Mouse (Mus musculus): ENCODE measurements around the gene Abca3. TPM values are rescaled to one million over a fixed set of nuclear protein-coding genes. Genes with fewer than 3 reads are reported as not detected.

Abca3 gene
- polyA plus RNA-seq (2014; fragmentation: Nextera tagmentation; extraction: Ambion mirVana): 11.6 and 12.2 TPM in 2 replicates

DNA sequence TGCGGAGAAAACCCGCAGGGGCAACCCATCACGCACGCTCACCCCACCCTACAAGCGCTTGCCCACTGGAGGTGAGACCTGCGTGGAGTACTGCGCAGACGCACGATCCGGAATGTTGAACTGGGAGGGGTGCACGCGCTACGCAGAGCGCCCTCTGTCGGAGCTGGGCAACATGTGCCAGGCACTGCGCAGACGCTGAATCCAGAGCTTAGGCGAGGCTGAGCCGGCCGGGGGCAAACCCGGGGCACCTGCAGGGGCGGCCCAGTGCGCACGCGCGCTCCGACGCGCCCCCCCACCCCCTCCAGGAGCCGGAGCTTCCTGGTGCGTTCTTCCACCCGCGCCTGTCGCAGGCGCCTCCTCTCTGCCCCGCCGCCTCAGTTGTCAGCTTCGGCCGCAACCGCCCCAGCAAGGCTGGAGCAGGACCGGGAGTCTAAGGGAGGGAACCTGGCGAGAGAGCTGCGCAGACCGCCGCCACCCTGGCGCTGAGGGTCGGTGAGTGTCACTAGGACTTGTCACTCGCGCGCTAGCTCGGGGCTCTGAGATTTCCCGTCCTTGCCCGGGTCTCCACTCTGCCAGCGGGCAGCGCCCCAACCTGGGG lies at the start of gene Abca3:
Gene Abca3 (plus strand): TSS at position 191 of the 598 bp plus-strand sequence.
- Histone ChIP-seq H3K27ac (ENCODE audit: low read depth, low read length) (peak within 1 kb of the TSS; percentile 14; the same call in 1 of the 2 replicates), H3K9me3 (ENCODE audit: control insufficient read depth, low read length) (no peaks in the 10 kb centered on the region), H3K9ac (ENCODE audit: low read length) (peak within 1 kb of the TSS; percentile 85), H3K4me1 (ENCODE audit: control insufficient read depth, insufficient read depth, low read length) (no peaks in the 10 kb centered on the region; the same call in 1 of the 2 replicates), H3K4me2 (peak within 1 kb of the TSS; percentile 98), H3K27me3 (ENCODE audit: control insufficient read depth, insufficient read depth, low read length) (peaks cover 12% of the 10 kb centered on the region), H3K36me3 (ENCODE audit: control insufficient read depth, insufficient read depth, low read length) (no peaks in the 10 kb centered on the region), H3K4me3 (ENCODE audit: low read depth, low read length) (peak within 1 kb of the TSS; percentile 80)
- DNase-seq (ENCODE audit: low spot score, missing footprints) (peak; percentile 99), ATAC-seq (ENCODE audit: low FRiP score) (peak; percentile 96)
- under 1% methylated on average over 52 of the region's 55 CpGs for WGBS

DNA sequence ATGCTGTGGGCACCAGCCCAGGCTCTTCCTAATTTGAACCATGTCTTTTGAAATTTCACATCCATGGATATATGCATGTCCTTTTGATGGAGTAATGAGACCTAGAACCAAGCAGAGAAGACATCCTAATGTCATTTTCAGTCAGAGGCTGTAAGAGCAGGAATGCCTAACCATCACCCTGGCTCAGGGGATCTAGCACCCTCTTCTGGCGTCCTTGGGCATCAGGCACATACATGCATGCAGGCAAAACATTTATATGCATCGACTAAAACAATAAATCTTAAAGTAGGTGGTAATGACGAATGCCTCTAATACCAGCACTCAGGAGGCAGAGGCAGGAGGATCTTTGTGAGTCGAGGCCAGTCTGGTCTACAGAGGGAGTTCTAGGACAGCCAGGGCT lies 44.2 kb upstream of the Abca3 start:
- Histone ChIP-seq H3K36me3 (ENCODE audit: control insufficient read depth, insufficient read depth, low read length) (no peaks in the 10 kb centered on the region), H3K4me1 (ENCODE audit: control insufficient read depth, insufficient read depth, low read length) (no peaks in the 10 kb centered on the region), H3K4me3 (ENCODE audit: low read depth, low read length) (no peak overlapping the region), H3K27me3 (ENCODE audit: control insufficient read depth, insufficient read depth, low read length) (no peaks in the 10 kb centered on the region), H3K4me2 (no peak overlapping the region), H3K9ac (ENCODE audit: low read length) (no peak overlapping the region), H3K9me3 (ENCODE audit: control insufficient read depth, low read length) (no peaks in the 10 kb centered on the region), H3K27ac (ENCODE audit: low read depth, low read length) (no peak overlapping the region)
- no peak for ATAC-seq (ENCODE audit: low FRiP score)
- no peak for DNase-seq (ENCODE audit: low spot score, missing footprints)
- 58% methylated on average over 4 of the region's 4 CpGs for WGBS

DNA sequence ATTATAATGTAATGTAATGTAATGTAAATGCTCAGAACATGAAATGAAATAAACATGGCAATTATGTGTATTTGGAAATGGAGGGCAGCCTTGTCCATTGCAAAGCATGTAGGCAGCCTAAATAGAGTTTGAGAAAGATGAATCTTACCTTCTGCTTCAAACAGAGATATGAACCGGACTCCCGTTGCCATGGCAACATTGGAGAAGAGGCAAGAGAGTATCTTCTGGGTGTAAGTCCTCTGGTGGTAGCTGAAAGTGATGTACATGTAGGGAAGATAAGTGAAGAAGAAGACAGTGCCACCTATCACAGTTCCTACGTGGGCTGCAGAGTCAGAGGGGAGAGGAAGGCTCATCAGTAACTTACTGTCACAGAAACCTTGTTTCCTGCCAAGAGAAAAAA lies 30.9 kb upstream of the Abca3 start:
- H3K9ac ChIP-seq (ENCODE audit: low read length): no peak overlapping the region
- ATAC-seq (ENCODE audit: low FRiP score) (no peak), DNase-seq (ENCODE audit: low spot score, missing footprints) (no peak)
- H3K4me3 ChIP-seq (ENCODE audit: low read depth, low read length): no peak overlapping the region
- no peak overlapping the region for H3K4me2 ChIP-seq
- H3K27me3 ChIP-seq (ENCODE audit: control insufficient read depth, insufficient read depth, low read length): no peaks in the 10 kb centered on the region
- H3K27ac ChIP-seq (ENCODE audit: low read depth, low read length): no peak overlapping the region
- 89% methylated on average over 3 of the region's 3 CpGs for WGBS
- no peaks in the 10 kb centered on the region for H3K36me3 ChIP-seq (ENCODE audit: control insufficient read depth, insufficient read depth, low read length)
- no peaks in the 10 kb centered on the region for H3K9me3 ChIP-seq (ENCODE audit: control insufficient read depth, low read length)
- no peaks in the 10 kb centered on the region for H3K4me1 ChIP-seq (ENCODE audit: control insufficient read depth, insufficient read depth, low read length)

DNA sequence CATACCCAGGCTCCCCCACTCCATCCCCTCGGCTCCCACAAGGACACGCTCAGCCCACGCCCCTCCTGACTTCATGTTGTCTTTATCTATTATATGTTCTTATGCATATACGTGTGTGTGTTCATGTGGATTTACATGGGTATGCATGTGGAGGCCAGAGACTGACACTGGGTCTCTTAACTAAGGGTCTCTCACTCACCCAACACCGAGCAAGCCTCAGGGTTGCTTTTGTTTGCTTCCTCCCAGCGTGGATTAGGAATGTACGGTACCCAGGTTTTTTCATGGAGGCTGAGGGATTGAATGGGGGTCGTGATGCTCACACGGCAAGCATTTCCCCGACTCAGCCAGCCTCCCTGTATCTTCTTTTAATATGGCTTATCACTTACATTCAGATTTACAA lies 26.7 kb upstream of the Abca3 start:
- H3K9me3 ChIP-seq (ENCODE audit: control insufficient read depth, low read length): no peaks in the 10 kb centered on the region
- DNase-seq (ENCODE audit: low spot score, missing footprints) (no peak), ATAC-seq (ENCODE audit: low FRiP score) (no peak)
- no peak overlapping the region for H3K4me3 ChIP-seq (ENCODE audit: low read depth, low read length)
- no peak overlapping the region for H3K4me2 ChIP-seq
- H3K36me3 ChIP-seq (ENCODE audit: control insufficient read depth, insufficient read depth, low read length): no peaks in the 10 kb centered on the region
- H3K27me3 ChIP-seq (ENCODE audit: control insufficient read depth, insufficient read depth, low read length): no peaks in the 10 kb centered on the region
- no peak overlapping the region for H3K9ac ChIP-seq (ENCODE audit: low read length)
- WGBS: 86% methylated on average over 10 of the region's 10 CpGs
- H3K27ac ChIP-seq (ENCODE audit: low read depth, low read length): no peak overlapping the region
- no peaks in the 10 kb centered on the region for H3K4me1 ChIP-seq (ENCODE audit: control insufficient read depth, insufficient read depth, low read length)

DNA sequence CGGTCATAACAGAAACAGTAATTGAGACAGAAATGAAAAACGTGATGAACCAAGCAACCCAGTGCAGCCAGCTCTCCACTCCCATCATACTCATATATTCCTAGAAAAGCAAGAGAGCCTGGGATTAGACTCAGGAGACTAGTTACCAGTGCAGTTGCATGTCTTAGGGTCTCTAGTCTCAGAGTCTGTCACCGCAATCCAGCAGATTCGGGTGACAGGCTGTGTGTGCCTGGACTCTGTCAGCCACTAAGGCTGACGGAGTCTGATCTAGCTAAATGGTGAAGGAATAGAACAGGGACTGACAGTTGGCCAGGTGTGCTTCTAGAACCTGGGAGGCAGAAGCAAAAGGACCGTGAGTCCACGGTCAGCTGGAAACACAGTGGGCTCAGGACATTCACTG lies 24.1 kb upstream of the Abca3 start:
- 85% methylated on average over 7 of the region's 7 CpGs for WGBS
- Histone ChIP-seq H3K9me3 (ENCODE audit: control insufficient read depth, low read length) (no peaks in the 10 kb centered on the region), H3K27me3 (ENCODE audit: control insufficient read depth, insufficient read depth, low read length) (no peaks in the 10 kb centered on the region), H3K4me1 (ENCODE audit: control insufficient read depth, insufficient read depth, low read length) (no peaks in the 10 kb centered on the region), H3K27ac (ENCODE audit: low read depth, low read length) (no peak overlapping the region), H3K4me2 (no peak overlapping the region), H3K36me3 (ENCODE audit: control insufficient read depth, insufficient read depth, low read length) (no peaks in the 10 kb centered on the region), H3K9ac (ENCODE audit: low read length) (no peak overlapping the region), H3K4me3 (ENCODE audit: low read depth, low read length) (no peak overlapping the region)
- ATAC-seq (ENCODE audit: low FRiP score): no peak
- DNase-seq (ENCODE audit: low spot score, missing footprints): no peak

DNA sequence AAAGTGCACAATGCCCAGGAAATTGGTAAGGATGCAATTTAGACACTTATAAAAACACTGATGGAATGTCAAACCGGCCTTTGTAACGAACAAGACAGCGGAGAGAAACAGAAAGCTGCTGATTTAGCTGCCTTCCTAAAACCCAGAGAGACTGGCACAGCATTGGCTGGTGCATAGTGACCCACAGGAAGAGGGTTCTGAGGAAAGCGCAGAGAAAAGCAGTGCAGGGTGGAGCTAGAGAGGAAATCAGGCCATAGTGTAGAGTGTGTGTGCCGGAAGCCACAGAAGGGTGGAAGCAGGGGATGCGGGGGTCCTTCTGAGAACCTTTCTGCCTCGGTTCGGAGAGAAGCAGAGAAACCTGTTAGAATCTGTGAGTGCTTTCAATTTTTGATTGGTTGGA lies 7.1 kb upstream of the Abca3 start:
- 86% methylated on average over 8 of the region's 8 CpGs for WGBS
- no peak overlapping the region for H3K27ac ChIP-seq (ENCODE audit: low read depth, low read length)
- H3K4me3 ChIP-seq (ENCODE audit: low read depth, low read length): no peak overlapping the region
- H3K4me1 ChIP-seq (ENCODE audit: control insufficient read depth, insufficient read depth, low read length): no peaks in the 10 kb centered on the region
- ATAC-seq (ENCODE audit: low FRiP score): no peak
- no peak for DNase-seq (ENCODE audit: low spot score, missing footprints)
- no peaks in the 10 kb centered on the region for H3K9me3 ChIP-seq (ENCODE audit: control insufficient read depth, low read length)
- H3K9ac ChIP-seq (ENCODE audit: low read length): no peak overlapping the region
- H3K4me2 ChIP-seq: no peak overlapping the region
- no peaks in the 10 kb centered on the region; the same call in 1 of the 2 replicates for H3K27me3 ChIP-seq (ENCODE audit: control insufficient read depth, insufficient read depth, low read length)
- H3K36me3 ChIP-seq (ENCODE audit: control insufficient read depth, insufficient read depth, low read length): no peaks in the 10 kb centered on the region

DNA sequence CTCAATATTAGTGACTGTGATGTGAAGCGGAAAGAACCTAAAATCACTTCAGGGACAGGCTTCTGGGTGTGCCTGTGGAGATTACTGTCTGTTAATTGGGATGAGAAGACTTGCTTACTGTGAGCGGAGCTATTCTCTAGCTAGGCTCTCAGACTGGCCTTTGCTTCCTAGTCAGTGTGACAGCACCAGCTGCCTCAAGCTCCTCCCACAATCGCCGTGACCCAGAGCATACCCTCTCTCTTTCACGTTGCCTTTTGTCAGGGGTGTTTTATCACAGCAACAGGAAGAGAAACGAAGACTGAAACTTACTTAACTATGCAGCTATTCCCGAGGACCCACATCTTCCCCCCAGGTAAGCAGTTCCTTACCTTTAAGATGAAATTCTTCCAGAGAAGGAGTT lies 4.9 kb upstream of the Abca3 start:
- no peak for ATAC-seq (ENCODE audit: low FRiP score)

DNA sequence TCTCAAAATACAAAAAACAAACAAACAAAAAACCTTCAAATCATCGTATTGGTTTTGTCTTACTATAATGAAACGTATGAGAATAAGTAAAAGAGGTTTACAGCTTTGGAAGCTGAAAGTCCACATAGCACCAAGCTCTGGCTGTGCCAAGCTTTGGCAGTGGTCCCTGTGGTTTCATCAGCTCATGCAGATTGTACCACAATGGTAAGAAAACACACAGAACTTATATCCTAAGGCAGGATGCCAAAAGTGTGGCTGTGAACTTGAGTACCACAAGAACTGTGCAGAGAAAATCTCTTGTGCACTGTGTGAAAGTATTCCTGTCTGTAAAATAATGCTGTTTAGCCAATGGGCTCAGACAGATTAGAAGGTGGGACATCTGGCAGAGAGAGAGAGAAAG lies 2.6 kb upstream of the Abca3 start:
- no peak overlapping the region for H3K4me3 ChIP-seq (ENCODE audit: low read depth, low read length)
- no peaks in the 10 kb centered on the region for H3K9me3 ChIP-seq (ENCODE audit: control insufficient read depth, low read length)
- peaks cover 12% of the 10 kb centered on the region for H3K27me3 ChIP-seq (ENCODE audit: control insufficient read depth, insufficient read depth, low read length)
- no peak overlapping the region for H3K4me2 ChIP-seq
- H3K27ac ChIP-seq (ENCODE audit: low read depth, low read length): no peak overlapping the region
- H3K9ac ChIP-seq (ENCODE audit: low read length): no peak overlapping the region
- no peaks in the 10 kb centered on the region for H3K36me3 ChIP-seq (ENCODE audit: control insufficient read depth, insufficient read depth, low read length)
- ATAC-seq (ENCODE audit: low FRiP score) (no peak), DNase-seq (ENCODE audit: low spot score, missing footprints) (no peak)
- H3K4me1 ChIP-seq (ENCODE audit: control insufficient read depth, insufficient read depth, low read length): no peaks in the 10 kb centered on the region; the same call in 1 of the 2 replicates
- 76% methylated on average over 2 of the region's 2 CpGs for WGBS

More for the DNA sequence above, 4.9 kb upstream of the Abca3 start:
- Histone ChIP-seq H3K4me3 (ENCODE audit: low read depth, low read length) (no peak overlapping the region), H3K4me2 (no peak overlapping the region), H3K4me1 (ENCODE audit: control insufficient read depth, insufficient read depth, low read length) (no peaks in the 10 kb centered on the region; the same call in 1 of the 2 replicates), H3K9me3 (ENCODE audit: control insufficient read depth, low read length) (no peaks in the 10 kb centered on the region), H3K36me3 (ENCODE audit: control insufficient read depth, insufficient read depth, low read length) (no peaks in the 10 kb centered on the region), H3K27me3 (ENCODE audit: control insufficient read depth, insufficient read depth, low read length) (peaks cover 12% of the 10 kb centered on the region), H3K27ac (ENCODE audit: low read depth, low read length) (no peak overlapping the region), H3K9ac (ENCODE audit: low read length) (no peak overlapping the region)
- no peak for DNase-seq (ENCODE audit: low spot score, missing footprints)
- WGBS: 50% methylated on average over 7 of the region's 7 CpGs

DNA sequence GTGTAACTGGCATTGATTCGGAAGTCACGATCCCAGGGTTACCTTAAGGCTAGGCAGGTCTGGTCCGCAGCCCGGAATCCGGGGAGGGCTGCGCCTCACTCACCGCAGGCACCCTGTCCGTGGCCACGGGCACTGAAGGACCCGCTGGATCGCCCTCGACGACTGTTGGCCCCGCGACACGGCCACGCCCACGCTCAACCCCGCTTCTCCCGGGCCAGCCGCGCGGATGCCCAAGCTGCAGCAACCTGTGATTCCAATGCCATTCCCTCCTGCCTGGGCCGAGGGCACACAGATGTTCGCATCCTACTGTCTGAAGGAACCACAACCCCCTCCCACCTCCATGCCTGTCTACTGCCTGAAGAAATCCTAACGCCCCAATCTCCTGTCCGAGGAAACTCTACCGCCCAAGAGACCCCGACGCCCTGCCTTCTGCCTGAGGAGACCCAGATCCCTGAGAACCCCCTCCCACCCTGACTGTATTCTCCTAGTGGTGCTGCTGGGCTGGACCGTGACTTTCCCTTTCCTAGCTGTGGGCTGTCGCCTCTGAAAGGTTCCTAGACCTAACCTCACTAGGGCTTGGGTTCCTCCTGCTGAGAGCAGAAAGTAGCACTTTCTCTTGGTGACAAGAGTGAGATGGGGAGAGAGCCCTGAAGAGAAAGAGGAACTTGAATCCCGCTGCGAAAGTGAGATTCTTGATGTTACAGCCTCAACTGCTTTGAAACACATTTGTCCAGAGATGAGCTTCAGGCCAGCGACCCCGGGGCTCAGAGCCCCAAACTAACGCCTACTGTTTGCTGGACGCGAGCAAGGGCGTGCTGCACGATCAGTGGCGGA lies 607 bp upstream of the Abca3 start, which contains the start of gene Abca17:
Gene Abca17 (minus strand): TSS at position 143 of the 834 bp plus-strand sequence.
- H3K36me3 ChIP-seq (ENCODE audit: control insufficient read depth, insufficient read depth, low read length): no peaks in the 10 kb centered on the region
- H3K4me1 ChIP-seq (ENCODE audit: control insufficient read depth, insufficient read depth, low read length): no peaks in the 10 kb centered on the region; the same call in 1 of the 2 replicates
- peak within 1 kb of the TSS; percentile 14; the same call in 1 of the 2 replicates for H3K27ac ChIP-seq (ENCODE audit: low read depth, low read length)
- H3K4me3 ChIP-seq (ENCODE audit: low read depth, low read length): peak within 1 kb of the TSS; percentile 80
- 5% methylated on average over 42 of the region's 42 CpGs for WGBS
- H3K9ac ChIP-seq (ENCODE audit: low read length): peak within 1 kb of the TSS; percentile 85
- DNase-seq (ENCODE audit: low spot score, missing footprints) (peak; percentile 90), ATAC-seq (ENCODE audit: low FRiP score) (peak; percentile 41)
- peak within 1 kb of the TSS; percentile 98 for H3K4me2 ChIP-seq
- no peaks in the 10 kb centered on the region for H3K9me3 ChIP-seq (ENCODE audit: control insufficient read depth, low read length)
- peaks cover 12% of the 10 kb centered on the region for H3K27me3 ChIP-seq (ENCODE audit: control insufficient read depth, insufficient read depth, low read length)
